Mouse (Mus musculus) lung, postnatal 10 days (tissue): ENCODE measurements around the gene Try4.
"Not testable (repeated sequence)": the region's sequence is repeated elsewhere in the genome, so short reads cannot be mapped to it uniquely, and the experiment has no call there.

ENCODE experiments used
- DNase-seq: peaks from one replicate; pipeline ENCODE4 v3.0.0; 2021

Try4 gene

DNA sequence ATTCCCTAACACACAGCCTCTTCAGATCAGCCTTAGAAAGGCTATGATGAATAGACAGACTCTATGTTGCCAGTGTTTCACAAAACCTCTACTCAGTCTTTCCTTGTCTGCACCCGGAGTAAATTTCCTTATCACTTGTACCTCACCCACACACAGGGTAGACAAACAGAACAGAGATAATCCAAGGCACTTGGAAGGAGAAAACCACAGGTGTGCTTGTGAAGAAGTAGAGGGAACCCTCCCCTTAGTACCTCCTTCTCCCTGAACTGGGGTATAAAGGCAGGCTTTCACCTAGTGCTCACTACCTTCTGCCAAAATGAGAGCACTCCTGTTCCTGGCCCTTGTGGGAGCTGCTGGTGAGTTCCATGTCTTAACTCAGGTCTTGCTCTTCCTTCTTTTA lies at the start of gene Try4:
Gene Try4 (plus strand): TSS at position 301 of the 400 bp plus-strand sequence.
- no peak for DNase-seq

DNA sequence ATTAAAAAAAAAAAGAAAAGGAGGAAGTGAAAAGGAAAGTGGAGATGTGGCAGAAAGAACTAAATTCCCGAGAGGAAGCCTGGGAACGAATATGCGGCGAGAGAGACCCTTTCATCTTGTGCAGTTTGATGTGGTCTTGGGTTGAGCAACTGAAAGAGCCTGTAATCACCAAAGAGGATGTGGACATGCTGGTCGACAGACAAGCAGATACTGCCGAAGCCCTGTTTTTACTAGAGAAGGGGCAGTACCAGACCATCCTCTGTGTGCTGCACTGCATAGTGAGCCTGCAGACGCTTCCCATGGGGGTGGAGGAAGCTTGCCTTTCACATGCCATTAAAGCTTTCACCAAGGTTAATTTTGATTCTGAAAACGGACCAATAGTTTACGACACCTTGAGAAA lies 48.8 kb upstream of the Try4 start:
- DNase-seq = not testable (repeated sequence)

- DNase-seq = no peak
Measured at GRCm38 (mm10) chr6:41256424-41256823, 45.6 kb upstream of the Try4 start.

DNA sequence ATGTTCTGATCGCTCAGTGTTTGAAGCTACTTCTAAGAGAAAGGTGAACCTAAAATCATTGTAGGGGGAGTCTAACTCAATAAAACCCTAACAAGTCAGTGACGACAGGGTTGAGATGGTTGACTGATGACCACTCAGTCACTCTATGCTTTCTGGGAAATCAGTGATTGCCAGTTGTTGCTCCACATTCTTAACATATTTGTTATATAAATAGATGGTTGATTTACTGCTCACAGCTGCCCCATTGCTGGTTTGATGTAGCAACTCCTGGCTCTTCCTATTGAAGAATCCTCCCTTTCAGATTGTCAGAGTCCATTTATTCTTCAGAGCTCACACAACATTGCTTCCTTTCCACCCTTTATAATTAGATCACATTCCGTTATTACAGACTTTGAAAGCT lies 44.6 kb upstream of the Try4 start:
- DNase-seq = no peak

DNA sequence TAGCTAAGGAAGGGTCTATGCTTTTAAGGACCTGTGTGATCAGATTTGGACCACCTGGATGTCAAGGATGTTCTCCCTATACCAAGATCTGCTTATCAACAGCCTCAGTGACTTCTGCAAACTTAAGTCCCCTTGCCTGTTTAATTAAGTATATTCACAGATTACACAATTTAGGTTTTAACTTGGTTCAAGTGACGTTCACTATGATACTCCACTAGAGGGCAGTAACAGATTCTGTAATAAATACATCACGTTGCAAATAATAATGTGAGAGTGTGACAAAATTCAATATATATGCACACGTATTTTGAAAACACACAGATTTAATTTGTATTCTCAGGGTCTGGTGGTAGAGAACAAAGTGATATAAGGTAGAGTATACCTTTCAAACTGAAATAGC lies 39.3 kb upstream of the Try4 start:
- DNase-seq = no peak

DNA sequence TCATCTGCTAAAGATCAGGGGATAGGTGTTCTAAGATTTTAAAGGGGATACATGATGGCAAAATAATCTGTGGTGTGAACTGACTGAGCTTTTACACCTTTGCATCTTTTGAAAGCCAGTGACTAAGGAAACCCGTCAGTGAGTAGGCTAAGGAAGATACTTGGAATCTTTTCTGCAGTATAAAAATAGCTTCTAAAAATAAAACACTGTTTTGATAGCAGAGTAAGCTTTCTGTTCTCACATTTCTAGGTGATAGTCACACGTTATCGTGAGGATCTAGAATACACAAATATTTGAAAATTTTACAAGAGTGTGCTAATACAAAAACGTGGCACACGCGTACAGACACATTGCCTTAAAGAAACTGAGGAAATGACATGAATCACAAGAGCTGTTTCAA lies 35.9 kb upstream of the Try4 start:
- no peak for DNase-seq

- DNase-seq = no peak
Measured at GRCm38 (mm10) chr6:41298255-41298654, 3.8 kb upstream of the Try4 start.

DNA sequence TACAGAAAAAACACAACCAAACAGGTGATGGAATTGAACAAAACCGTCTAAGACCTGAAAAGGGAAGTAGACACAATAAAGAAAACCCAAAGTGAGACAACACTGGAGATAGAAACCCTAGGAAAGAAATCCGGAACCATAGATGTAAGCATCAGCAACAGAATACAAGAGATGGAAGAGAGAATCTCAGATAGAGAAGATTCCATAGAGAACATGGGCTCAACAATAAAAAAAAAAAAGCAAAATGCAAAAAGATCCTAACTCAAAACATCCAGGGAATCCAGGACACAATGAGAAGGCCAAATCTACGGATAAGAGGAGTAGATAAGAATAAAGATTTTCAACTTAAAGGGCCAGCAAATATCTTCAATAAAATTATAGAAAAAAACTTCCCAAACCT lies 14.7 kb downstream of the Try4 start, which contains the start of gene Try5:
Gene Try5 (minus strand): TSS at position 101 of the 400 bp plus-strand sequence.
- DNase-seq = not testable (repeated sequence)

DNA sequence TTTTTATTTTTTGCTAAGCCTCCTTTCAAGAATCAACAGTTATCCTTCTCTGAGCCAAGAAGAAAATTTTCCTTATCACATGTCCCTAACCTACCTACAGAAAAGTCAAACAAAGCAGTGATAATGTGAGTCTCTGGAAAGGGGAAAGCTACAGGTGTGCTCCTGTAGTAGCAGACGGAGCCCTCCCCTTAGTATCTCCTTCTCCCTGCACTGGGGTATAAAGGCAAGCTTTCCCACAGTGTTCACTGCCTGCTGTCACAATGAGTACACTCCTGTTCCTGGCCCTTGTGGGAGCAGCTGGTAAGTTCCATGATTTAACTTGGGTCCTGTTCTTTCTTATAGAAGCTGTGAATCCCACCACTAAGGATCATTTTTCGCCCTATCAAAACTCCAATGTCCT lies 51.9 kb downstream of the Try4 start, which contains the start of gene Try10:
Gene Try10 (plus strand): TSS at position 174 of the 400 bp plus-strand sequence.
- DNase-seq = no peak
